Mouse (Mus musculus): Measurements from ENCODE around the gene Gm4756.
"Not testable (repeated sequence)": the region's sequence is repeated elsewhere in the genome, so short reads cannot be mapped to it uniquely, and the experiment has no call there.

The Gm4756 gene

GRCm38 (mm10) chr12:72649611-72650330, at the start of gene Gm4756:
TSS of gene Gm4756 (minus strand) at chr12:72649661.
- POLR2A ChIA-PET = interaction anchor here in 3 of 4 experiments (0.6 to 2.4 kb wide), 9 partner anchors 14 to 1189 kb away, joined by 3 to 21 read pairs (median 3); partner anchors contain the start of genes Dhrs7 (in 1 of the 3) and Pcnx4 (in 1 of the 3)

DNA sequence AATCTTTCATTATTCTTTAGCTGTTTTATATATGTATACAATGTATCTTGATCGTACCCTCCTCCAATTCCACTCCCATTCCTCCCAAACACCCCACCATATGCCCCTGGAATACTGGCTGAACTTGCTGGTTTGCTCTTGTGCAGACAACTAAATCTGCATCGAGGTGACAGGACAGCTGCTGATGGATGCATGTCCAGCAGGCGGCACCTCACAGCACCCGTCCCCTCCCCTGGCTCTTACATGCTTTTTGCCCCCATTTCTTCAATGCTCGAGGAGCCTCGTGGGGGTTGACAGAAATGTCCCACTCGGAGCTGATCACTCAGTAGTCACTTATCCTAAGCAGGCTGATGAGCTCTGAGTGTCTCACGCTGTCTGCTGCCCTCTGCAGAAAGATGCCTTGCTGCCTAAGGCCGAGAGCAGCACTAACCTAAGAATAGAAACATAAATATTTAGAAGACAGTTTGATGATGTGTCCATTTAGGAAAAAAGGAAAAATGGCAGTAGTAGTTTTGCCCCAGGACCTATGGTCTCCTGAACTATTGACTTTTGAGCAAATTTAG, 45.5 kb upstream of the Gm4756 start:
- POLR2A ChIA-PET = interaction anchor here in 3 of 4 experiments (0.6 to 1.0 kb wide), 4 partner anchors 7 to 43 kb away, joined by 3 to 4 read pairs (median 4); partner anchors contain the start of gene Dhrs7 (in 1 of the 3)
- CTCF ChIA-PET = interaction anchor here in 3 of 4 experiments (0.7 to 3.4 kb wide), 8 partner anchors 12 to 282 kb away, joined by 3 to 28 read pairs (median 4); no protein-coding TSS in a partner anchor

More at GRCm38 (mm10) chr12:72649611-72650330, at the start of gene Gm4756:
- CTCF ChIA-PET = interaction anchor here in 2 of 4 experiments (0.6 to 3.1 kb wide), 3 partner anchors 15 to 188 kb away, joined by 3 to 10 read pairs (median 7); partner anchors contain the start of gene Dhrs7 (in 1 of the 2)

GRCm38 (mm10) chr12:72694438-72694837, 45.0 kb upstream of the Gm4756 start:
- POLR2A ChIA-PET = interaction anchor here (0.6 to 1.0 kb wide), 6 partner anchors 8 to 43 kb away, joined by 3 to 4 read pairs (median 3); partner anchors contain the start of gene Dhrs7 (in 1 of the 4)
- CTCF ChIA-PET = interaction anchor here in 3 of 4 experiments (0.7 to 3.4 kb wide), 7 partner anchors 13 to 282 kb away, joined by 3 to 28 read pairs (median 4); no protein-coding TSS in a partner anchor

DNA sequence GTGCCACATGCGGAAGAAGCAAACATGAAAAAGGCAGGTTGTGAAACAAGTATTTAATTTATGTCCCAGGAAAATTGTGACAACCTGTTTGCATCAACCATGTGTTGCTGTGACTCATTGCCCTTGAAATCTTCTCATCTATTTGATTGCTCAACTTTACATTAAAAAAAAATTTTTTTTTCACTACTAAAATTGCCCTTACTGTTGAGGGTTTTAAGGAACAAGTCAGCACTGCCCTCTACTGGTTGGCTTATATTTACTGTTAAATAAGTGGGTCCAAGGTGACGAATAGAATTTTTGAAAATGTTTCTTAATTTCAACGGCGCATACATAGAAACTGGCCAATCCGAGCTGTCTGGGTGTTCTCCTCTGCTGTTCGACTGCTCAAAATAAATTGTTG, 44.4 kb upstream of the Gm4756 start:
- CTCF ChIA-PET = interaction anchor here in 3 of 4 experiments (1.1 to 3.4 kb wide), 4 partner anchors 232 to 283 kb away, joined by 3 to 28 read pairs (median 8); no protein-coding TSS in a partner anchor
- POLR2A ChIA-PET = interaction anchor here (0.6 to 0.9 kb wide), 4 partner anchors 9 to 245 kb away, joined by 3 read pairs; no protein-coding TSS in a partner anchor

GRCm38 (mm10) chr12:72688281-72688680, 38.8 kb upstream of the Gm4756 start:
- CTCF ChIA-PET = interaction anchor here in 3 of 4 experiments (0.6 to 0.7 kb wide), 3 partner anchors 16 to 829 kb away, joined by 3 to 5 read pairs (median 3); no protein-coding TSS in a partner anchor
- POLR2A ChIA-PET = interaction anchor here in 2 of 4 experiments (0.6 to 2.4 kb wide), 7 partner anchors 9 to 564 kb away, joined by 3 to 10 read pairs (median 3); no protein-coding TSS in a partner anchor

- ChIA-PET POLR2A (interaction anchor here in 3 of 4 experiments (0.6 to 2.4 kb wide), 6 partner anchors 18 to 564 kb away, joined by 3 to 10 read pairs (median 3); partner anchors contain the start of gene Gm4756 (in 1 of the 3)), CTCF (interaction anchor here in 3 of 4 experiments (0.6 to 0.7 kb wide), 3 partner anchors 15 to 829 kb away, joined by 3 to 5 read pairs (median 3); no protein-coding TSS in a partner anchor)
Observed at GRCm38 (mm10) chr12:72687741-72688140, 38.3 kb upstream of the Gm4756 start.

- CTCF ChIA-PET = not testable (repeated sequence)
- POLR2A ChIA-PET = interaction anchor here in 1 of 4 experiments (1.3 kb wide), 1 partner anchor 47 kb away, joined by 3 read pairs; no protein-coding TSS in a partner anchor
Observed at GRCm38 (mm10) chr12:72686566-72686965, 37.1 kb upstream of the Gm4756 start.

DNA sequence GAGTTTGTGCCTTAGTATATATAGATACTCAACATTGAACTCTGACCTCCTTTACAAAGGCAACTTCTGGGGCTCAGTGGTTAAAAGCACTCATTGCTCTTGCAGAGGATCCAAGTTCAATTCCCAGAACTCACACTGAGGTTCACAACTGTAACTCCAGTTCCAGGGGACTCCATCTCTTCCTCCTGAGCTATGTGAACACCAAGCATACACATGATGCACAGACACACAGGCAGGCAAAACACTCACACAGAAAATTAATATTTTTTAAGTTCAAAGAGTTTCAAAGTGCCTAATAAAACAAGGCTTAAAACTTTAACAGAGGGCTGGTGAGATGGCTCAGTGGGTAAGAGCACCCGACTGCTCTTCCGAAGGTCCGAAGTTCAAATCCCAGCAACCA, 34.2 kb upstream of the Gm4756 start:
- ChIA-PET POLR2A (interaction anchor here in 1 of 4 experiments (1.1 kb wide), 1 partner anchor 136 kb away, joined by 3 read pairs; no protein-coding TSS in a partner anchor), CTCF (no interaction called here)

GRCm38 (mm10) chr12:72682511-72683282, 33.2 kb upstream of the Gm4756 start:
- POLR2A ChIA-PET = interaction anchor here in 1 of 4 experiments (1.1 kb wide), 1 partner anchor 135 kb away, joined by 3 read pairs; no protein-coding TSS in a partner anchor

GRCm38 (mm10) chr12:72681919-72682318, 32.5 kb upstream of the Gm4756 start:
- POLR2A ChIA-PET = interaction anchor here in 1 of 4 experiments (0.7 to 1.1 kb wide), 2 partner anchors 12 kb away, joined by 3 read pairs; no protein-coding TSS in a partner anchor
- CTCF ChIA-PET = no interaction called here

More at GRCm38 (mm10) chr12:72682511-72683282, 33.2 kb upstream of the Gm4756 start:
- CTCF ChIA-PET = interaction anchor here in 1 of 4 experiments (0.6 kb wide), 1 partner anchor 23 kb away, joined by 3 read pairs; no protein-coding TSS in a partner anchor

DNA sequence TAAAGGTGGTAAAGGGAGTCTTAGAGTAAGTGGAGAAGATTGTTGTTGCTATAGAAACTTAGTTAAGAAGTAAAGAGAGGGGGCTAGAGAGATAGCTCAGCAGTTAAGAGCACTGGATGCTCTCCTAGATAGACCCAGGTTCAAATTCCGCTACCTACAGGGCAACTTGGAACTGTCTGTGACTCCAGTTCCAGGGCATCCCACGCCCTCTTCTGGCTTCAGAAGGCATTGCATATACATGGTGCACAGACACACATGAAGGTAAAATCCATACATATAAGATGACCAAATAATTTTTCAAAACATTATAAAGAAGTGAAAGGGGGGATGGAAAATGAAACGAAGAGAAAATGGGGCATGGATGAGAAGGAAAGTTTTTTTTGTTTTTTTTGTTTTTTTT, 30.2 kb upstream of the Gm4756 start:
- POLR2A ChIA-PET = no interaction called here

DNA sequence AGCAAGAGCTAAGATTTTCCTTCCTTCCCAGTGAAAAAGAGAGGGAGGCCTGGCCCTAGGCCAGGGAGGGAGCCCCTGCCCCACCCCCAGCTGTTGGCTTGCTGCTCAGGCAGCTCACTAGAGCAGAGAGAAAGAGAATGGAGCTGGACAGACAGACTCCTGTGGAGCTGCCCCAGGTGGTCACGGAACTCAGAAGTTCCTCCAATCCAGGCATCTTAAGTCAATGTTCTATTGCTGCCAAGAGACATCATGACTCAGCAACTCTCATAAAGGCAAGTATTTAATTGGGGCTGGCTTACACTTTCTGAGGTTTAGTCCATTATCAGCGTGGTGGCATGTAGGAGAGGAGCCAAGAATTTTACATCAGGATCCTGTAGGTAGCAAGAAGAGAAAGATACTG, 25.4 kb upstream of the Gm4756 start:
- CTCF ChIA-PET = interaction anchor here in 3 of 4 experiments (0.6 to 1.3 kb wide), 4 partner anchors 10 to 622 kb away, joined by 4 to 10 read pairs (median 6); partner anchors contain the start of gene Dhrs7 (in 1 of the 3)
- POLR2A ChIA-PET = interaction anchor here in 2 of 4 experiments (0.6 to 2.2 kb wide), 6 partner anchors 10 to 51 kb away, joined by 3 to 13 read pairs (median 3); partner anchors contain the start of gene Dhrs7 (in 1 of the 2)

More for the DNA sequence above, 30.2 kb upstream of the Gm4756 start:
- CTCF ChIA-PET = interaction anchor here in 2 of 4 experiments (1.0 to 1.7 kb wide), 2 partner anchors 14 to 15 kb away, joined by 3 read pairs; partner anchors contain the start of gene Dhrs7 (in 1 of the 2)

- ChIA-PET CTCF (interaction anchor here in 3 of 4 experiments (0.6 to 1.3 kb wide), 4 partner anchors 9 to 257 kb away, joined by 3 to 10 read pairs (median 4); partner anchors contain the start of gene Dhrs7 (in 1 of the 3)), POLR2A (interaction anchor here in 2 of 4 experiments (0.6 to 2.2 kb wide), 6 partner anchors 9 to 52 kb away, joined by 3 to 13 read pairs (median 3); partner anchors contain the start of gene Dhrs7 (in 1 of the 2))
Observed at GRCm38 (mm10) chr12:72674079-72674797, 24.8 kb upstream of the Gm4756 start.

DNA sequence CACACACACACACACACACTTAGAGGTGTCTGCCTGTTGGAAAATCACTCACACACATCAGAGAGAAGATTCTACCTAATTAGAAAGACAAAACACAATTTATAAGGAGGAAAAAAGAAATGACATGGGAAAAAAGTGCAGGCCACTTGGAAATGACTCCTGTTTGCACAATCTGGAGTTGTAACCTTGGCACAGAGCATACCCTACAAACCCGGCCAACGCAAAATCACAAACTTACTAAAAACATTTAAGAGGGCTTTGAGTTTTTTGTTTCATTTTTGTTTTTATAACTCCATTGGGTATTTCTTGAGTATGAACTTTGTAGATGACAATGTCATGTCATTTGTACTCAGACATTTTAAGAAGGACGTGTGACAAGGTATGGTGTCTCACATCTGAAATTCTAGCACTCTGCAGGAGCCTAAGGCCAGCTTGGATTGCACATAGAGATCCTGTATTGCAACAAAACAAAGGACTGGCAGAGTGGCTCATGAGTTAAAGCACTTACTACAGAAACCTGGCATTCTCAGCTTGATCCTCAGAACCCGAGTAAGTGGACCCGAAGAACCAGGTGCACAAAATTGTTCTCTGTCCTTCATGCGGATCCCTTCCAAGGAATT, 22.2 kb upstream of the Gm4756 start:
- ChIA-PET POLR2A (no interaction called here), CTCF (interaction anchor here in 1 of 4 experiments (0.6 kb wide), 1 partner anchor 274 kb away, joined by 3 read pairs; no protein-coding TSS in a partner anchor)

DNA sequence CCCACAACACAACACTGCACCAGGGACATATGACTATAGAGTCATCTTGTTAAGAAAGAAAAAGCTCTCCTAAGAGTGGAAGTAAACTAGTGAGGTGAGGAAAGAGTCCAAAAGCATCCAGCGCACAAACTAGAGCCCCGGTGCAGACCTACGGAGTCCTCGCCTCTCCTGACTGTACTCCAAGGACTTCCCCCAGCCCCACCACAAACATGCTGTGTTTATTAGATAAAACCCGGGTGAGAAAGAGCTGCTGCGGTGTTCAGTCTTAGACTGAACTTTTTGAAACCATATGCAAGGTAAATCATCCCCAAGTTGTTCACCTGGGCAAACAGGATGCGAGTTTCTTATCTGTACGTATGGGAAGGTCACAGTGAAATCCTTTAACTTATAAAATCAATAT, 21.5 kb upstream of the Gm4756 start:
- ChIA-PET POLR2A (interaction anchor here in 1 of 4 experiments (1.7 kb wide), 1 partner anchor 89 kb away, joined by 5 read pairs; no protein-coding TSS in a partner anchor), CTCF (interaction anchor here in 1 of 4 experiments (1.0 kb wide), 1 partner anchor 10 kb away, joined by 3 read pairs; no protein-coding TSS in a partner anchor)

GRCm38 (mm10) chr12:72667868-72668469, 18.5 kb upstream of the Gm4756 start:
- POLR2A ChIA-PET = interaction anchor here in 1 of 4 experiments (1.3 kb wide), 1 partner anchor 13 kb away, joined by 4 read pairs; no protein-coding TSS in a partner anchor
- CTCF ChIA-PET = no interaction called here

Measured in embryonic stem cell, embryonic (primary cell).